Mouse (Mus musculus) heart, embryonic 11.5 days (tissue): ENCODE measurements around the gene Olfml2b. TPM values are rescaled to one million over a fixed set of nuclear protein-coding genes. Genes with fewer than 3 reads are reported as not detected.
A peak's percentile ranks its signal among the peaks of the same experiment; 100 is the strongest.

Experiments used
- ATAC-seq: fragments of 200-750 bp; cut with Nextera tagmentation; replicated peaks from 2 replicates; pipeline ENCODE4 v1.8.0; 2017; ENCODE audit warnings: moderate library complexity; ENCODE audit not compliant: insufficient number of reproducible peaks, low FRiP score, low TSS enrichment
- H3K27ac ChIP-seq: fragments of 300-500 bp; sonication (generic); 2 replicates; pipeline ENCODE4 v1.5.1; 2014; ENCODE audit warnings: mild to moderate bottlenecking, low read depth, low read length
- H3K27me3 ChIP-seq: fragments of 300-500 bp; sonication (generic); 2 replicates; pipeline ENCODE4 v1.6.1; 2014; ENCODE audit warnings: mild to moderate bottlenecking, low read length, mixed read lengths; ENCODE audit not compliant: control insufficient read depth, insufficient read depth
- H3K36me3 ChIP-seq: fragments of 300-500 bp; sonication (generic); 2 replicates; pipeline ENCODE4 v1.6.1; 2014; ENCODE audit warnings: mild to moderate bottlenecking, low read length, moderate library complexity, mixed read lengths; ENCODE audit not compliant: control insufficient read depth, insufficient read depth
- H3K4me1 ChIP-seq: fragments of 300-500 bp; sonication (generic); 2 replicates; pipeline ENCODE4 v1.6.1; 2014; ENCODE audit warnings: low read length; ENCODE audit not compliant: control insufficient read depth, insufficient read depth
- H3K4me2 ChIP-seq: fragments of 300-500 bp; sonication (generic); 2 replicates; pipeline ENCODE4 v1.6.1; 2014; ENCODE audit warnings: mild to moderate bottlenecking, moderate library complexity
- H3K4me3 ChIP-seq: fragments of 300-500 bp; sonication (generic); 2 replicates; pipeline ENCODE4 v1.5.1; 2014; ENCODE audit warnings: low read depth, low read length
- H3K9ac ChIP-seq: fragments of 300-500 bp; sonication (generic); 2 replicates; pipeline ENCODE4 v1.6.1; 2014; ENCODE audit warnings: mild to moderate bottlenecking, low read depth, low read length, moderate library complexity
- H3K9me3 ChIP-seq: fragments of 300-500 bp; sonication (generic); replicated peaks from 2 replicates; pipeline ENCODE4 v1.6.1; 2016; ENCODE audit warnings: low read length; ENCODE audit not compliant: control insufficient read depth
- WGBS: fragments of 180-500 bp; shearing (Covaris S2); extraction: QIAGEN DNeasy Blood & Tissue Kit; methylation state at CpG from one replicate; pipeline ENCODE4 v1.1.7; 2014; ENCODE audit not compliant: insufficient replicate concordance; 5-methylcytosine and 5-hydroxymethylcytosine counted together
- polyA plus RNA-seq: library from polyadenylated mRNA; unstranded; fragments of >200 nt; fragmentation: Nextera tagmentation; extraction: Ambion mirVana; gene quantifications from 2 replicates; pipeline ENCODE4 v1.2.1, GENCODE M21; 2014

The Olfml2b gene
- polyA plus RNA-seq, 1 experiment from 2014 or later = 42.4 TPM

GRCm38 (mm10) chr1:170655280-170655917 lies 11.1 kb downstream of the Olfml2b start:
- Histone ChIP-seq H3K27ac (no peak overlapping the region), H3K9me3 (no peaks in the 10 kb centered on the region), H3K4me2 (no peak overlapping the region), H3K9ac (no peak overlapping the region), H3K36me3 (peaks cover 7% of the 10 kb centered on the region), H3K4me3 (no peak overlapping the region), H3K27me3 (no peaks in the 10 kb centered on the region), H3K4me1 (peaks cover 27% of the 10 kb centered on the region)
- no peak for ATAC-seq
- WGBS = 64% methylated on average over 5 of the region's 5 CpGs

GRCm38 (mm10) chr1:170656518-170657227 lies 12.3 kb downstream of the Olfml2b start:
- Histone ChIP-seq H3K27me3 (no peaks in the 10 kb centered on the region), H3K36me3 (peaks cover 8% of the 10 kb centered on the region), H3K4me1 (peaks cover 15% of the 10 kb centered on the region), H3K4me2 (no peak overlapping the region), H3K4me3 (no peak overlapping the region), H3K9ac (no peak overlapping the region), H3K27ac (no peak overlapping the region), H3K9me3 (no peaks in the 10 kb centered on the region)
- no peak for ATAC-seq
- 80% methylated on average over 11 of the region's 11 CpGs for WGBS

GRCm38 (mm10) chr1:170657228-170657521 lies 12.8 kb downstream of the Olfml2b start:
- no peak for ATAC-seq
- Histone ChIP-seq H3K4me1 (peaks cover 10% of the 10 kb centered on the region; the same call in 1 of the 2 replicates), H3K9ac (no peak overlapping the region)

GRCm38 (mm10) chr1:170657643-170658314 lies 13.4 kb downstream of the Olfml2b start:
- ATAC-seq = no peak
- WGBS = 58% methylated on average over 13 of the region's 13 CpGs
- Histone ChIP-seq H3K4me1 (peaks cover 6% of the 10 kb centered on the region; the same call in 1 of the 2 replicates), H3K27me3 (no peaks in the 10 kb centered on the region), H3K9me3 (no peaks in the 10 kb centered on the region), H3K4me3 (no peak overlapping the region), H3K9ac (no peak overlapping the region), H3K27ac (no peak overlapping the region), H3K4me2 (no peak overlapping the region), H3K36me3 (peaks cover 12% of the 10 kb centered on the region)

More at GRCm38 (mm10) chr1:170657228-170657521, 12.8 kb downstream of the Olfml2b start:
- Histone ChIP-seq H3K4me3 (no peak overlapping the region), H3K36me3 (peaks cover 8% of the 10 kb centered on the region), H3K27me3 (no peaks in the 10 kb centered on the region), H3K9me3 (no peaks in the 10 kb centered on the region), H3K27ac (no peak overlapping the region), H3K4me2 (no peak overlapping the region)
- WGBS = 49% methylated on average over 2 of the region's 2 CpGs

- Histone ChIP-seq H3K4me1 (peaks cover 6% of the 10 kb centered on the region; the same call in 1 of the 2 replicates), H3K9ac (no peak overlapping the region), H3K36me3 (peaks cover 17% of the 10 kb centered on the region), H3K4me2 (no peak overlapping the region), H3K27me3 (no peaks in the 10 kb centered on the region), H3K27ac (no peak overlapping the region), H3K9me3 (no peaks in the 10 kb centered on the region), H3K4me3 (no peak overlapping the region)
- 82% methylated on average over 13 of the region's 13 CpGs for WGBS
- 0 out of 2 replicates have a peak, but pooled peaks have one; percentile 26 for ATAC-seq
Observed at GRCm38 (mm10) chr1:170659260-170659659, 14.9 kb downstream of the Olfml2b start.

- Histone ChIP-seq H3K4me3 (no peak overlapping the region), H3K4me2 (no peak overlapping the region), H3K27me3 (no peaks in the 10 kb centered on the region), H3K36me3 (peaks cover 26% of the 10 kb centered on the region), H3K4me1 (no peaks in the 10 kb centered on the region), H3K27ac (no peak overlapping the region), H3K9ac (no peak overlapping the region), H3K9me3 (no peaks in the 10 kb centered on the region)
- ATAC-seq = no peak
- 83% methylated on average over 11 of the region's 11 CpGs for WGBS
Observed at GRCm38 (mm10) chr1:170664620-170665185, 20.4 kb downstream of the Olfml2b start.

GRCm38 (mm10) chr1:170665200-170665599 lies 20.9 kb downstream of the Olfml2b start:
- Histone ChIP-seq H3K9me3 (no peaks in the 10 kb centered on the region), H3K36me3 (peaks cover 28% of the 10 kb centered on the region), H3K9ac (no peak overlapping the region), H3K4me1 (no peaks in the 10 kb centered on the region), H3K27ac (no peak overlapping the region), H3K4me2 (no peak overlapping the region), H3K4me3 (no peak overlapping the region), H3K27me3 (no peaks in the 10 kb centered on the region)
- no peak for ATAC-seq
- WGBS = 85% methylated on average over 7 of the region's 7 CpGs

- Histone ChIP-seq H3K9me3 (no peaks in the 10 kb centered on the region), H3K27ac (no peak overlapping the region), H3K4me1 (peaks cover 4% of the 10 kb centered on the region; the same call in 1 of the 2 replicates), H3K36me3 (peaks cover 29% of the 10 kb centered on the region), H3K9ac (no peak overlapping the region), H3K27me3 (no peaks in the 10 kb centered on the region), H3K4me3 (no peak overlapping the region), H3K4me2 (no peak overlapping the region)
- ATAC-seq = no peak
- WGBS = 74% methylated on average over 9 of the region's 9 CpGs
Observed at GRCm38 (mm10) chr1:170674184-170674775, 29.9 kb downstream of the Olfml2b start.
